Mouse (Mus musculus) limb, embryonic 11.5 days (tissue): ENCODE data around the gene Ptf1a. TPM values are rescaled to one million over a fixed set of nuclear protein-coding genes. Genes with fewer than 3 reads are reported as not detected.

Experiments
- ATAC-seq: fragments of 200-750 bp; cut with Nextera tagmentation; 2 replicates; pipeline ENCODE4 v1.8.0; 2017; ENCODE audit warnings: low read depth; ENCODE audit not compliant: insufficient number of reproducible peaks, low FRiP score, low TSS enrichment
- DNase-seq: peaks from one replicate; pipeline ENCODE4 v3.0.0-alpha.2; 2015; ENCODE audit warnings: low spot score
- H3K27ac ChIP-seq: fragments of 300-500 bp; sonication (generic); replicated peaks from 2 replicates; pipeline ENCODE4 v1.5.1; 2014; ENCODE audit warnings: low read depth, mild to moderate bottlenecking, low read length
- H3K27me3 ChIP-seq: fragments of 300-500 bp; sonication (generic); 2 replicates; pipeline ENCODE4 v1.6.1; 2014; ENCODE audit warnings: mild to moderate bottlenecking, low read length, mixed read lengths; ENCODE audit not compliant: control insufficient read depth, insufficient read depth
- H3K36me3 ChIP-seq: fragments of 300-500 bp; sonication (generic); 2 replicates; pipeline ENCODE4 v1.6.1; 2014; ENCODE audit warnings: mild to moderate bottlenecking, low read length, moderate library complexity, mixed read lengths; ENCODE audit not compliant: control insufficient read depth, insufficient read depth
- H3K4me1 ChIP-seq: fragments of 300-500 bp; sonication (generic); 2 replicates; pipeline ENCODE4 v1.6.1; 2014; ENCODE audit warnings: low read length, mixed read lengths; ENCODE audit not compliant: control insufficient read depth, insufficient read depth
- H3K4me2 ChIP-seq: fragments of 300-500 bp; sonication (generic); 2 replicates; pipeline ENCODE4 v1.6.1; 2014; ENCODE audit warnings: low read depth, mild to moderate bottlenecking, moderate library complexity; ENCODE audit not compliant: severe bottlenecking
- H3K4me3 ChIP-seq: fragments of 300-500 bp; sonication (generic); 2 replicates; pipeline ENCODE4 v1.5.1; 2014; ENCODE audit warnings: low read depth, low read length
- H3K9ac ChIP-seq: fragments of 300-500 bp; sonication (generic); 2 replicates; pipeline ENCODE4 v1.6.1; 2014; ENCODE audit warnings: mild to moderate bottlenecking, low read length
- H3K9me3 ChIP-seq: fragments of 300-500 bp; sonication (generic); 2 replicates; pipeline ENCODE4 v1.6.1; 2016; ENCODE audit warnings: low read length; ENCODE audit not compliant: control insufficient read depth
- WGBS: fragments of 180-500 bp; shearing (Covaris S2); extraction: QIAGEN DNeasy Blood & Tissue Kit; methylation state at CpG from one replicate; pipeline ENCODE4 v1.1.7; 2014; 5-methylcytosine and 5-hydroxymethylcytosine counted together
- polyA plus RNA-seq: library from polyadenylated mRNA; unstranded; fragments of >200 nt; fragmentation: Nextera tagmentation; extraction: Ambion mirVana; gene quantifications from 2 replicates; pipeline ENCODE4 v1.2.1, GENCODE M21; 2014

Gene Ptf1a
- not detected in 2 replicates for polyA plus RNA-seq

GRCm38 (mm10) chr2:19444931-19445831, at the start of gene Ptf1a:
Ptf1a (plus strand) TSS chr2:19445663.
- Histone ChIP-seq H3K36me3 (no peaks in the 10 kb centered on the region), H3K9me3 (no peaks in the 10 kb centered on the region), H3K27me3 (peaks cover 86% of the 10 kb centered on the region), H3K27ac (no peak within 1 kb of the TSS), H3K9ac (no peak within 1 kb of the TSS), H3K4me1 (peaks cover 12% of the 10 kb centered on the region; the same call in 1 of the 2 replicates), H3K4me2 (peak within 1 kb of the TSS; percentile 19), H3K4me3 (peak within 1 kb of the TSS; percentile 27)
- DNase-seq: peak; percentile 56
- WGBS: under 1% methylated on average over 52 of the region's 53 CpGs
- ATAC-seq: 0 out of 2 replicates have a peak, but pooled peaks have one; percentile 24

GRCm38 (mm10) chr2:19405409-19405808, 40.1 kb upstream of the Ptf1a start:
- no peak for DNase-seq
- Histone ChIP-seq H3K36me3 (no peaks in the 10 kb centered on the region), H3K27me3 (no peaks in the 10 kb centered on the region), H3K9ac (no peak overlapping the region), H3K9me3 (no peaks in the 10 kb centered on the region), H3K4me2 (no peak overlapping the region), H3K4me1 (peaks cover 3% of the 10 kb centered on the region; the same call in 1 of the 2 replicates), H3K4me3 (no peak overlapping the region), H3K27ac (no peak overlapping the region)
- no peak for ATAC-seq
- WGBS: 89% methylated on average over 5 of the region's 5 CpGs

DNA sequence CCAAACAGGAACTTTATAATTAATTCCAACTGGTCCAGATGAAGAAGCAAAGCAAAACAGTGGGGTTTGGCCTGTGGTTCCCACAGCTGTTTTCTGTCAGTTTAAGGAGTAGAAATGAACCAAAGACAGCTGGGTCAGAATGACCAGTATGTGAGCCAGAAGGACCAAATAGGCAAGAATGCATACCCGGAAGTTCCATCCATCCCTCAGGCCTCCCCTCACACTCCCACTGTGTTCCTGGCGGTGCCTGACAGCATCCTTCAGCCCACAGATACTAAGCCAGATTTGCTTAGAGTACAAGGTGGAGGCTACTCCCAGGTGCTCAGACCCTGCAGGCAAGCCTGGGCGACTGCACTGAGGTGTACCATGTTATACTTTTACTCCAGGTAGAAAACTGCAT, 38.9 kb upstream of the Ptf1a start:
- Histone ChIP-seq H3K9ac (no peak overlapping the region), H3K9me3 (no peaks in the 10 kb centered on the region), H3K4me2 (no peak overlapping the region), H3K36me3 (no peaks in the 10 kb centered on the region), H3K4me3 (no peak overlapping the region), H3K27ac (no peak overlapping the region), H3K27me3 (no peaks in the 10 kb centered on the region), H3K4me1 (peaks cover 3% of the 10 kb centered on the region; the same call in 1 of the 2 replicates)
- WGBS: 25% methylated on average over 3 of the region's 3 CpGs
- DNase-seq: peak; percentile 34
- no peak for ATAC-seq

DNA sequence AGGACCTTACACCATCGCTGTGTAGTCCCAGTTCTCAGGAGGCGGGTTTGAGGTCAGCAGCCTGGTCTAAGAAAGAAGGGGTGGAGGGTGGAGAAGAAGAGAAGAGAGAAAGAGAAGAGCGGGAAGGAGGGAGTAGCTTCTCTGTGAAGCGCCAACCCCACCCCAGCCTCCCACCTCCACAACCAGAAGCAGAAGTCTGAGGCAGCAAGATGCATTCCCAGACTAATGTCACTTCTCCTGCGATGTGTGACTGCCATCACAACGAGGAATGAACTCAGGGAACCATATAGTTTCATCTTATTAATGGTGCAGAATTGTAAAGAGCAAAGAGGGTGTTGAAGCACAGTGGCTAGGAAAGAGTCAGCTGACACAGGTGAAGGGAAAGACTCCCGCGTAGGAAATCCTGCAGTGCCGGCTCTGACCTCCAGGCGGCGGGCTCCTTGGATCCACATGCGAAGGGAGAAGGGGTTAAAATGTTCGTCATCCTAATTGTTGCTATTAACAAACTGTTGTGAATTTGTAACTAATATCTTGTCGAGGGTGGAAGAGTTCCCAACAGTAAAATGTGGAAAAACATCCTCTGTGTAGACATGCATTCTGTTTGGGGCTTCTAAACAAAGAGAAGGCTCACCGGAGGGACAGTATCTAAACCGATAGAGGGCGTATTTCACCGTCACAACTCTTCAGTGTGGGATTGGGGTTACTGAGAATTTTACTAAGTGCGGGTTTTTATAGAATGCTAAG, 31.1 kb upstream of the Ptf1a start:
- no peaks in the 10 kb centered on the region for H3K27me3 ChIP-seq
- no peak overlapping the region for H3K9ac ChIP-seq
- H3K36me3 ChIP-seq: no peaks in the 10 kb centered on the region
- no peak overlapping the region for H3K27ac ChIP-seq
- no peak overlapping the region for H3K4me3 ChIP-seq
- DNase-seq (peak; percentile 84), ATAC-seq (no peak; the same call in 1 of the 2 replicates)
- H3K4me1 ChIP-seq: no peaks in the 10 kb centered on the region
- peak overlapping the region; percentile 28 for H3K4me2 ChIP-seq
- no peaks in the 10 kb centered on the region for H3K9me3 ChIP-seq
- 20% methylated on average over 19 of the region's 19 CpGs for WGBS

DNA sequence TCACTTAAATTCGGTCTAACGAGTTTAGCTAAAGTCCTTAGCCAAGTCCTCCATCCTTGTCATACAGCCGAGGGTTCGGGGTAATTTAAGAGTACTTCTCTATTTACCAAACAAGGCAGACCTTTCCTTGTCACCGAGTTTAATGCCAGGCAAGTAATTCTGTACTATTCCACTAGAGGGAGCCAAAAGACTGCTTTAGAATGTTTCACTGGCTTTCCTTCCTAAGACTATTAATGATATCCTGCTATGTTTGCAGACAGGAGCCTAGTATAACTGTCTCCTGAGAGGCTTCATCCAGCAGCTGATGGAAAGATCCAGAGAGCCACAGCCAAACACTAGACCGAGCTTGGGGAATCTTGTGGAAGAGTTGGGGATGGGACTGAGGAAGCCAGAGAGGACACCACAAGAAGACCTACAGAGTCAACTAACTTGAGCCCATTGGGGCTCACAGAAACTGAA, 30.4 kb upstream of the Ptf1a start:
- no peaks in the 10 kb centered on the region for H3K9me3 ChIP-seq
- no peak overlapping the region for H3K27ac ChIP-seq
- 3% methylated on average over 6 of the region's 6 CpGs for WGBS
- no peaks in the 10 kb centered on the region for H3K4me1 ChIP-seq
- DNase-seq: peak; percentile 39
- ATAC-seq: peak; percentile 17; the same call in 1 of the 2 replicates
- H3K9ac ChIP-seq: no peak overlapping the region
- peak overlapping the region; percentile 28; the same call in 1 of the 2 replicates for H3K4me2 ChIP-seq
- no peaks in the 10 kb centered on the region for H3K27me3 ChIP-seq
- H3K36me3 ChIP-seq: no peaks in the 10 kb centered on the region
- H3K4me3 ChIP-seq: no peak overlapping the region

DNA sequence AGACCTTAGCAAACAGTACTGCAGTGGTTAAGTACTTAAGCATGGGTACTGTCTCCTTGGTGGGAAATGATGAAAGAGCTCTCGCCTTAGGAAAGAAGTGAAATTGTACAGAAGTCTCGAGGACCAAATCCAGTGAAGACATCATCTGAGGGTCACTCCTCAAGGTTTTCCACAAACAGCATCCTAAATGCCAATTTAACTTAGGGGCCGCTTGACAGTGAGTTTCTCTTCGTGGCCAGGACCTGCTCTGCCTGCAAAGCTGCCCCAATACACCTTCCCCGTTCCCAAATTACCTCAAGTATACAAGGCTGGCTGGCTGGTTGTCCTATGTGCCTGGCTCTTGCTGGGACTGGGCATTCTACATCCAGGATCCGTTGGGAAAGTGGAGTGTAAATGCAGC, 29.4 kb upstream of the Ptf1a start:
- Histone ChIP-seq H3K4me3 (no peak overlapping the region), H3K4me2 (no peak overlapping the region), H3K27ac (no peak overlapping the region), H3K9ac (no peak overlapping the region), H3K4me1 (no peaks in the 10 kb centered on the region), H3K9me3 (no peaks in the 10 kb centered on the region), H3K27me3 (no peaks in the 10 kb centered on the region), H3K36me3 (no peaks in the 10 kb centered on the region)
- DNase-seq (no peak), ATAC-seq (no peak)
- WGBS: 65% methylated on average over 6 of the region's 6 CpGs

GRCm38 (mm10) chr2:19419686-19420345, 25.6 kb upstream of the Ptf1a start:
- ATAC-seq (no peak), DNase-seq (no peak)
- Histone ChIP-seq H3K4me2 (no peak overlapping the region), H3K4me3 (no peak overlapping the region), H3K4me1 (no peaks in the 10 kb centered on the region), H3K27me3 (0 out of 2 replicates have a peak, but pooled peaks cover 3% of the 10 kb centered on the region), H3K9ac (no peak overlapping the region), H3K27ac (no peak overlapping the region), H3K9me3 (no peaks in the 10 kb centered on the region), H3K36me3 (no peaks in the 10 kb centered on the region)
- WGBS: 49% methylated on average over 1 of the region's 1 CpGs

GRCm38 (mm10) chr2:19422226-19422625, 23.2 kb upstream of the Ptf1a start:
- ATAC-seq (no peak), DNase-seq (no peak)
- Histone ChIP-seq H3K4me1 (no peaks in the 10 kb centered on the region), H3K27me3 (0 out of 2 replicates have a peak, but pooled peaks cover 5% of the 10 kb centered on the region), H3K4me2 (no peak overlapping the region), H3K9me3 (no peaks in the 10 kb centered on the region), H3K27ac (no peak overlapping the region), H3K9ac (no peak overlapping the region), H3K4me3 (no peak overlapping the region), H3K36me3 (no peaks in the 10 kb centered on the region)
